Mouse (Mus musculus): ENCODE results near the gene Cnst. TPM values are rescaled to one million over a fixed set of nuclear protein-coding genes. Genes with fewer than 3 reads are reported as not detected.

Gene Cnst
- polyA plus RNA-seq, 1 experiment from 2014 or later = 25.0 TPM

- no peak overlapping the region for H3K27ac ChIP-seq
- no peak overlapping the region for H3K4me3 ChIP-seq
- no peaks in the 10 kb centered on the region for H3K27me3 ChIP-seq
- H3K4me2 ChIP-seq (replicated peaks) = no peak overlapping the region
- H3K36me3 ChIP-seq = no peaks in the 10 kb centered on the region
- no peaks in the 10 kb centered on the region for H3K9me3 ChIP-seq
- 67% methylated on average over 11 of the region's 11 CpGs for WGBS
- peaks cover 15% of the 10 kb centered on the region for H3K4me1 ChIP-seq
- no peak for ATAC-seq (ENCODE audit: insufficient number of reproducible peaks, insufficient read depth, low FRiP score, low TSS enrichment)
- no peak overlapping the region for H3K9ac ChIP-seq
These were observed 13.4 kb downstream of the Cnst start for GRCm38 (mm10) chr1:179559446-179560194.

- H3K27ac ChIP-seq = no peak overlapping the region
- WGBS = 77% methylated on average over 6 of the region's 6 CpGs
These were observed 14.8 kb downstream of the Cnst start for GRCm38 (mm10) chr1:179560845-179561430.

GRCm38 (mm10) chr1:179563211-179563610 is 17.0 kb downstream of the Cnst start:
- no peaks in the 10 kb centered on the region for H3K27me3 ChIP-seq
- H3K4me2 ChIP-seq (replicated peaks) = no peak overlapping the region
- H3K4me3 ChIP-seq = no peak overlapping the region
- no peak for ATAC-seq (ENCODE audit: insufficient number of reproducible peaks, insufficient read depth, low FRiP score, low TSS enrichment)
- no peak overlapping the region for H3K9ac ChIP-seq
- 88% methylated on average over 4 of the region's 4 CpGs for WGBS
- H3K27ac ChIP-seq = no peak overlapping the region
- H3K4me1 ChIP-seq = peaks cover 24% of the 10 kb centered on the region
- H3K9me3 ChIP-seq = no peaks in the 10 kb centered on the region
- no peaks in the 10 kb centered on the region for H3K36me3 ChIP-seq

More at GRCm38 (mm10) chr1:179560845-179561430, 14.8 kb downstream of the Cnst start:
- ATAC-seq (ENCODE audit: insufficient number of reproducible peaks, insufficient read depth, low FRiP score, low TSS enrichment) = no peak
- H3K4me2 ChIP-seq (replicated peaks) = no peak overlapping the region
- no peak overlapping the region for H3K4me3 ChIP-seq
- no peaks in the 10 kb centered on the region for H3K27me3 ChIP-seq
- H3K4me1 ChIP-seq = peaks cover 15% of the 10 kb centered on the region
- no peaks in the 10 kb centered on the region for H3K36me3 ChIP-seq
- H3K9ac ChIP-seq = no peak overlapping the region
- no peaks in the 10 kb centered on the region for H3K9me3 ChIP-seq

- WGBS = 59% methylated on average over 5 of the region's 5 CpGs
- H3K27me3 ChIP-seq = no peaks in the 10 kb centered on the region
- H3K9ac ChIP-seq = no peak overlapping the region
- 0 out of 2 replicates have a peak overlapping the region, but pooled peaks have one; percentile 31 for H3K27ac ChIP-seq
- H3K9me3 ChIP-seq = no peaks in the 10 kb centered on the region
- H3K4me1 ChIP-seq = peaks cover 30% of the 10 kb centered on the region
- no peak overlapping the region for H3K4me2 ChIP-seq (replicated peaks)
- ATAC-seq (ENCODE audit: insufficient number of reproducible peaks, insufficient read depth, low FRiP score, low TSS enrichment) = no peak
- H3K4me3 ChIP-seq = no peak overlapping the region
- H3K36me3 ChIP-seq = no peaks in the 10 kb centered on the region
These were observed 17.8 kb downstream of the Cnst start for GRCm38 (mm10) chr1:179563926-179564325.

- no peak overlapping the region for H3K4me2 ChIP-seq (replicated peaks)
- H3K9me3 ChIP-seq = no peaks in the 10 kb centered on the region
- H3K9ac ChIP-seq = no peak overlapping the region
- ATAC-seq (ENCODE audit: insufficient number of reproducible peaks, insufficient read depth, low FRiP score, low TSS enrichment) = no peak
- H3K27me3 ChIP-seq = no peaks in the 10 kb centered on the region
- H3K4me3 ChIP-seq = no peak overlapping the region
- H3K4me1 ChIP-seq = peaks cover 31% of the 10 kb centered on the region
- H3K27ac ChIP-seq = 0 out of 2 replicates have a peak overlapping the region, but pooled peaks have one; percentile 55
- 52% methylated on average over 7 of the region's 7 CpGs for WGBS
- no peaks in the 10 kb centered on the region for H3K36me3 ChIP-seq
These were observed 21.4 kb downstream of the Cnst start for GRCm38 (mm10) chr1:179567558-179567957.

GRCm38 (mm10) chr1:179568690-179569398 is 22.7 kb downstream of the Cnst start:
- ATAC-seq (ENCODE audit: insufficient number of reproducible peaks, insufficient read depth, low FRiP score, low TSS enrichment) = no peak
- H3K4me2 ChIP-seq (replicated peaks) = no peak overlapping the region
- 65% methylated on average over 4 of the region's 4 CpGs for WGBS
- no peaks in the 10 kb centered on the region for H3K9me3 ChIP-seq
- no peak overlapping the region for H3K9ac ChIP-seq
- H3K4me1 ChIP-seq = peaks cover 26% of the 10 kb centered on the region
- H3K27ac ChIP-seq = 0 out of 2 replicates have a peak overlapping the region, but pooled peaks have one; percentile 3
- no peaks in the 10 kb centered on the region for H3K27me3 ChIP-seq
- no peak overlapping the region for H3K4me3 ChIP-seq
- H3K36me3 ChIP-seq = no peaks in the 10 kb centered on the region

GRCm38 (mm10) chr1:179570482-179570881 is 24.3 kb downstream of the Cnst start:
- H3K27ac ChIP-seq = no peak overlapping the region
- no peak for ATAC-seq (ENCODE audit: insufficient number of reproducible peaks, insufficient read depth, low FRiP score, low TSS enrichment)
- H3K9me3 ChIP-seq = no peaks in the 10 kb centered on the region
- 92% methylated on average over 1 of the region's 1 CpGs for WGBS
- H3K36me3 ChIP-seq = no peaks in the 10 kb centered on the region
- no peak overlapping the region for H3K9ac ChIP-seq
- H3K4me2 ChIP-seq (replicated peaks) = no peak overlapping the region
- peaks cover 23% of the 10 kb centered on the region for H3K4me1 ChIP-seq
- no peak overlapping the region for H3K4me3 ChIP-seq
- H3K27me3 ChIP-seq = no peaks in the 10 kb centered on the region

- 74% methylated on average over 4 of the region's 4 CpGs for WGBS
- no peak for ATAC-seq (ENCODE audit: insufficient number of reproducible peaks, insufficient read depth, low FRiP score, low TSS enrichment)
These were observed 25.5 kb downstream of the Cnst start for GRCm38 (mm10) chr1:179571686-179572085.

GRCm38 (mm10) chr1:179573650-179574206 is 27.6 kb downstream of the Cnst start:
- Histone ChIP-seq H3K4me3 (no peak overlapping the region), H3K9ac (no peak overlapping the region), H3K4me2 (replicated peaks) (no peak overlapping the region), H3K27me3 (no peaks in the 10 kb centered on the region), H3K9me3 (no peaks in the 10 kb centered on the region), H3K4me1 (peaks cover 6% of the 10 kb centered on the region; the same call in 1 of the 2 replicates), H3K36me3 (0 out of 2 replicates have a peak, but pooled peaks cover under 1% of the 10 kb centered on the region), H3K27ac (no peak overlapping the region)
- ATAC-seq (ENCODE audit: insufficient number of reproducible peaks, insufficient read depth, low FRiP score, low TSS enrichment) = no peak
- WGBS = 73% methylated on average over 6 of the region's 6 CpGs

More at GRCm38 (mm10) chr1:179571686-179572085, 25.5 kb downstream of the Cnst start:
- no peak overlapping the region for H3K9ac ChIP-seq
- no peaks in the 10 kb centered on the region for H3K36me3 ChIP-seq
- H3K27ac ChIP-seq = no peak overlapping the region
- H3K27me3 ChIP-seq = no peaks in the 10 kb centered on the region
- no peaks in the 10 kb centered on the region for H3K9me3 ChIP-seq
- H3K4me3 ChIP-seq = no peak overlapping the region
- H3K4me2 ChIP-seq (replicated peaks) = no peak overlapping the region
- H3K4me1 ChIP-seq = peaks cover 23% of the 10 kb centered on the region

- WGBS = 77% methylated on average over 6 of the region's 6 CpGs
- Histone ChIP-seq H3K27ac (no peak overlapping the region), H3K4me3 (no peak overlapping the region), H3K9ac (no peak overlapping the region), H3K27me3 (no peaks in the 10 kb centered on the region), H3K36me3 (peaks cover 14% of the 10 kb centered on the region; the same call in 1 of the 2 replicates), H3K4me1 (peaks cover 2% of the 10 kb centered on the region; the same call in 1 of the 2 replicates), H3K9me3 (no peaks in the 10 kb centered on the region), H3K4me2 (replicated peaks) (no peak overlapping the region)
- ATAC-seq (ENCODE audit: insufficient number of reproducible peaks, insufficient read depth, low FRiP score, low TSS enrichment) = no peak
These were observed 32.5 kb downstream of the Cnst start for GRCm38 (mm10) chr1:179578625-179579024.

GRCm38 (mm10) chr1:179580200-179580599 is 34.0 kb downstream of the Cnst start:
- Histone ChIP-seq H3K4me2 (replicated peaks) (no peak overlapping the region), H3K27me3 (no peaks in the 10 kb centered on the region), H3K4me3 (no peak overlapping the region), H3K9ac (no peak overlapping the region), H3K4me1 (no peaks in the 10 kb centered on the region), H3K27ac (no peak overlapping the region), H3K36me3 (peaks cover 14% of the 10 kb centered on the region; the same call in 1 of the 2 replicates), H3K9me3 (no peaks in the 10 kb centered on the region)
- WGBS = 81% methylated on average over 8 of the region's 8 CpGs
- no peak for ATAC-seq (ENCODE audit: insufficient number of reproducible peaks, insufficient read depth, low FRiP score, low TSS enrichment)
